Mouse (Mus musculus) midbrain, embryonic 11.5 days (tissue): ENCODE measurements around the gene Sel1l3. TPM values are rescaled to one million over a fixed set of nuclear protein-coding genes. Genes with fewer than 3 reads are reported as not detected.

ENCODE experiments used
- ATAC-seq: fragments of 200-750 bp; cut with Nextera tagmentation; 2 replicates; pipeline ENCODE4 v1.8.0; 2017; ENCODE audit warnings: moderate TSS enrichment, moderate library complexity; ENCODE audit not compliant: low FRiP score
- DNase-seq: peaks from one replicate; pipeline ENCODE4 v3.0.0; 2015; ENCODE audit warnings: low spot score; ENCODE audit errors: missing footprints
- H3K27ac ChIP-seq: fragments of 300-500 bp; sonication (generic); 2 replicates; pipeline ENCODE4 v1.5.1; 2014; ENCODE audit warnings: low read depth, low read length
- H3K27me3 ChIP-seq: fragments of 300-500 bp; sonication (generic); 2 replicates; pipeline ENCODE4 v1.6.1; 2014; ENCODE audit warnings: mild to moderate bottlenecking, low read length, moderate library complexity, mixed read lengths; ENCODE audit not compliant: control insufficient read depth, insufficient read depth
- H3K36me3 ChIP-seq: fragments of 300-500 bp; sonication (generic); 2 replicates; pipeline ENCODE4 v1.6.1; 2014; ENCODE audit warnings: mild to moderate bottlenecking, low read length, moderate library complexity, mixed read lengths; ENCODE audit not compliant: control insufficient read depth, insufficient read depth
- H3K4me1 ChIP-seq: fragments of 300-500 bp; sonication (generic); 2 replicates; pipeline ENCODE4 v1.6.1; 2014; ENCODE audit warnings: low read length; ENCODE audit not compliant: control insufficient read depth, insufficient read depth
- H3K4me2 ChIP-seq: fragments of 300-500 bp; sonication (generic); 2 replicates; pipeline ENCODE4 v1.6.1; 2014; ENCODE audit warnings: mild to moderate bottlenecking, moderate library complexity
- H3K4me3 ChIP-seq: fragments of 300-500 bp; sonication (generic); 2 replicates; pipeline ENCODE4 v1.5.1; 2014; ENCODE audit warnings: low read depth, low read length
- H3K9ac ChIP-seq: fragments of 300-500 bp; sonication (generic); 2 replicates; pipeline ENCODE4 v1.6.1; 2014; ENCODE audit warnings: low read length
- H3K9me3 ChIP-seq: fragments of 300-500 bp; sonication (generic); 2 replicates; pipeline ENCODE4 v1.6.1; 2016; ENCODE audit warnings: low read length; ENCODE audit not compliant: control insufficient read depth
- WGBS: fragments of 180-500 bp; shearing (Covaris S2); extraction: QIAGEN DNeasy Blood & Tissue Kit; methylation state at CpG from one replicate; pipeline ENCODE4 v1.1.7; 2014; 5-methylcytosine and 5-hydroxymethylcytosine counted together
- polyA plus RNA-seq: library from polyadenylated mRNA; unstranded; fragments of >200 nt; fragmentation: Nextera tagmentation; extraction: Ambion mirVana; gene quantifications from 2 replicates; pipeline ENCODE4 v1.2.1, GENCODE M21; 2014

Sel1l3 gene
- polyA plus RNA-seq, 1 experiment from 2014 or later: 1.4 TPM

DNA sequence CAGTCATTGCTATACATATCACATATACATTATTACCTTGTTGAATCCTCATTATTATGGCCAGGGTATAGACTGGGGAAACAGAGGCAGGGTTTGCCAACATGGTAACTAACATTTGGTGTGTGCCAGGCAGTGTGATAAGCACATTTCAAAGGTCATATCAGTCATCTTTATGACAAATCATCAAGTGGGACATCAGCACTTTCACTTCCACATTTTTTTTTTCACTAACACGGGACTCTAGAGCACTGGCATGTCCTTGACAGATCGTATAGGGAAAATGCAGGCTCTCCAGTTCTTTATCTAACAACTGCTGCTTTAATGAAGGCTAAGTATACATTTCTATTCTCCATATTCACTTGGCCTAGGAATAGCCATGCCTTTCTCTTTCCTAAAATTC, 25.1 kb downstream of the Sel1l3 start:
- H3K4me3 ChIP-seq: no peak overlapping the region
- DNase-seq (no peak), ATAC-seq (no peak)
- no peak overlapping the region for H3K4me2 ChIP-seq
- no peak overlapping the region for H3K9ac ChIP-seq
- no peaks in the 10 kb centered on the region for H3K36me3 ChIP-seq
- H3K9me3 ChIP-seq: no peaks in the 10 kb centered on the region
- H3K4me1 ChIP-seq: no peaks in the 10 kb centered on the region
- H3K27ac ChIP-seq: no peak overlapping the region
- H3K27me3 ChIP-seq: no peaks in the 10 kb centered on the region
- 76% methylated on average over 2 of the region's 2 CpGs for whole genome bisulfite sequencing

- Histone ChIP-seq H3K4me2 (no peak overlapping the region), H3K4me1 (no peaks in the 10 kb centered on the region), H3K27ac (no peak overlapping the region), H3K4me3 (no peak overlapping the region), H3K9ac (no peak overlapping the region), H3K36me3 (no peaks in the 10 kb centered on the region), H3K27me3 (no peaks in the 10 kb centered on the region), H3K9me3 (no peaks in the 10 kb centered on the region)
- no peak for DNase-seq
- 85% methylated on average over 10 of the region's 10 CpGs for WGBS
- ATAC-seq: no peak
Measured at GRCm38 (mm10) chr5:53187245-53187644, 26.5 kb downstream of the Sel1l3 start.

GRCm38 (mm10) chr5:53185803-53186202, 27.9 kb downstream of the Sel1l3 start:
- no peaks in the 10 kb centered on the region for H3K9me3 ChIP-seq
- no peak overlapping the region for H3K4me2 ChIP-seq
- H3K27ac ChIP-seq: no peak overlapping the region
- no peaks in the 10 kb centered on the region for H3K36me3 ChIP-seq
- no peaks in the 10 kb centered on the region for H3K4me1 ChIP-seq
- WGBS: 62% methylated on average over 11 of the region's 11 CpGs
- no peak overlapping the region for H3K9ac ChIP-seq
- DNase-seq (no peak), ATAC-seq (no peak)
- H3K4me3 ChIP-seq: no peak overlapping the region
- H3K27me3 ChIP-seq: no peaks in the 10 kb centered on the region

- Histone ChIP-seq H3K36me3 (no peaks in the 10 kb centered on the region), H3K4me2 (no peak overlapping the region), H3K9ac (no peak overlapping the region), H3K27ac (no peak overlapping the region), H3K4me3 (no peak overlapping the region), H3K27me3 (no peaks in the 10 kb centered on the region), H3K9me3 (no peaks in the 10 kb centered on the region), H3K4me1 (no peaks in the 10 kb centered on the region)
- 83% methylated on average over 5 of the region's 5 CpGs for WGBS
- DNase-seq (no peak), ATAC-seq (no peak)
Measured at GRCm38 (mm10) chr5:53179965-53180364, 33.8 kb downstream of the Sel1l3 start.

DNA sequence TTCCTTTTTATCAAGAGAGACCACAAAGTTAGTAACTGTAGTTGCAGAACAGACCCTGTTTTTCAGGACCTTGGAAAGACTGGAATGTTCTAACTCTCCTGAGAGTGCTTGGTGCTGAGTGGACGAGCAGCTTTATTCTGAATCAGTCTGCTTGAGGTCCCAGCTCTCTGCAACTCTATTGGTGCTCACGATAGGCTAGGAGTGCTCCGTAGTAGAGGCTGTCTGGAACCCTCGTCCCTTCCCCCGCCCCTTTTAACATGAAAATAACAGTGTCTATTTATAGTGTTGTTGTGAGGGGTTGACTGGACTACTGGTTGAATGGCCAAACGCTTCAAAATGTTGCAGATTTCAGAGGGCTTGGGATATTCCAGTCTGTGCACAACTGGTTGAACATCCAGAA, 37.0 kb downstream of the Sel1l3 start:
- ATAC-seq: no peak
- no peak overlapping the region for H3K9ac ChIP-seq
- no peaks in the 10 kb centered on the region for H3K36me3 ChIP-seq
- no peaks in the 10 kb centered on the region for H3K9me3 ChIP-seq
- no peak overlapping the region for H3K27ac ChIP-seq
- no peaks in the 10 kb centered on the region for H3K4me1 ChIP-seq
- no peak overlapping the region for H3K4me2 ChIP-seq
- H3K4me3 ChIP-seq: no peak overlapping the region
- no peak for DNase-seq
- WGBS: 60% methylated on average over 6 of the region's 6 CpGs
- H3K27me3 ChIP-seq: no peaks in the 10 kb centered on the region

DNA sequence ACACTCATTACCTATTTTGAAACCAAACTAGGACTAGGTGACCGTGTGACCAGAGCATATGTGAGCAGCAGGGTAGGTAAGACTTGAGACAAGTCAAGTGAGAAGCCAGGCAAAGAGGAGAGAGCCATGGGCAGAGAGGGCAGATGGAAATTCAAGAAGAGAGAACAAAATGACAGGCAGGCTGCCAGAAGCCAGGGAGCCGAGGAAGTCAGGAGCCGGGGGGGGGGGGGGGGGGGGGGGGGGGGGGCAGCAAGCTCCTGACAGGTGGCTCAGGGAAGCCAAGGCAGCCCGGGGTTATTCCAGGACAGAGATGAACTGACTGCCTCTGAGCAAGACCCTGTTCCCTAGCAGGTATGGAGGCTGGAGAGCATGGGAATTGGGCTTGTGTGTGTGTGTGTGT, 37.7 kb downstream of the Sel1l3 start:
- H3K27ac ChIP-seq: no peak overlapping the region
- 75% methylated on average over 2 of the region's 4 CpGs for WGBS

GRCm38 (mm10) chr5:53175195-53175594, 38.5 kb downstream of the Sel1l3 start:
- Histone ChIP-seq H3K4me3 (no peak overlapping the region), H3K4me1 (no peaks in the 10 kb centered on the region), H3K4me2 (no peak overlapping the region), H3K27ac (no peak overlapping the region), H3K36me3 (no peaks in the 10 kb centered on the region), H3K27me3 (no peaks in the 10 kb centered on the region), H3K9me3 (no peaks in the 10 kb centered on the region), H3K9ac (no peak overlapping the region)
- ATAC-seq: no peak
- no peak for DNase-seq
- 85% methylated on average over 3 of the region's 3 CpGs for WGBS

More for the DNA sequence above, 37.7 kb downstream of the Sel1l3 start:
- no peak overlapping the region for H3K9ac ChIP-seq
- H3K4me2 ChIP-seq: no peak overlapping the region
- no peaks in the 10 kb centered on the region for H3K9me3 ChIP-seq
- H3K4me1 ChIP-seq: no peaks in the 10 kb centered on the region
- no peak for DNase-seq
- no peak overlapping the region for H3K4me3 ChIP-seq
- no peaks in the 10 kb centered on the region for H3K27me3 ChIP-seq
- H3K36me3 ChIP-seq: no peaks in the 10 kb centered on the region
- ATAC-seq: no peak

DNA sequence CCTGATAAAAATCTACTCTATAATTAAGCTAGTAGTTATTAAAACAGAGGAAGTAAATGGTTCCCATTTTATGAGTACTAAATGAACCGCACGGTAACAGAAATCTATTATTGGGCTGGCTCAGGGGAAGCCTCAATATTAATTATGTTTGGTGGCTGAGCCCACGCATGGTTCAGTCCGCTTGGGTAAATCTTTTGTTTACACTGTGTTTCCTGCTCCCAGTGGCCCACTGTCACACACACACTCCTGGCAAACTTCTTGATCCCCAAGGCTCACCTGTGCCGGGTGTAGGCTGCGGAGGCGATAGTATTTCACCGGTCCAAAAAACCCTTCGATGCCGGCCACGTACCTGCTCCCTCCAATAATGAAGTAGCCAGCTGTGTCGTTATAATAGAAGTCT, 39.3 kb downstream of the Sel1l3 start:
- 86% methylated on average over 12 of the region's 12 CpGs for WGBS
- H3K36me3 ChIP-seq: no peaks in the 10 kb centered on the region
- H3K9ac ChIP-seq: no peak overlapping the region
- no peaks in the 10 kb centered on the region for H3K27me3 ChIP-seq
- no peak overlapping the region for H3K4me3 ChIP-seq
- ATAC-seq (no peak), DNase-seq (no peak)
- H3K4me2 ChIP-seq: no peak overlapping the region
- no peaks in the 10 kb centered on the region for H3K9me3 ChIP-seq
- H3K4me1 ChIP-seq: no peaks in the 10 kb centered on the region
- no peak overlapping the region for H3K27ac ChIP-seq

- no peak for ATAC-seq
- Histone ChIP-seq H3K36me3 (no peaks in the 10 kb centered on the region), H3K27ac (no peak overlapping the region), H3K4me1 (no peaks in the 10 kb centered on the region), H3K9me3 (no peaks in the 10 kb centered on the region), H3K27me3 (no peaks in the 10 kb centered on the region), H3K4me2 (no peak overlapping the region), H3K9ac (no peak overlapping the region), H3K4me3 (no peak overlapping the region)
- 84% methylated on average over 7 of the region's 7 CpGs for WGBS
- DNase-seq: no peak
Measured at GRCm38 (mm10) chr5:53172908-53173307, 40.8 kb downstream of the Sel1l3 start.

- Histone ChIP-seq H3K27me3 (no peaks in the 10 kb centered on the region), H3K4me2 (no peak overlapping the region), H3K9me3 (no peaks in the 10 kb centered on the region), H3K4me1 (no peaks in the 10 kb centered on the region), H3K27ac (no peak overlapping the region), H3K36me3 (no peaks in the 10 kb centered on the region), H3K4me3 (no peak overlapping the region), H3K9ac (no peak overlapping the region)
- ATAC-seq (no peak), DNase-seq (no peak)
- 92% methylated on average over 10 of the region's 10 CpGs for WGBS
Measured at GRCm38 (mm10) chr5:53172256-53172636, 41.5 kb downstream of the Sel1l3 start.
